Mouse (Mus musculus): ENCODE data around the gene Nrbp1.

- peak in 1 of 2 experiments; percentile 24; a peak in 2 of 4 replicates for TF ChIP-seq CTCF (conservative IDR thresholded peaks at IDR 0.05 in 1 of 2, IDR thresholded peaks at IDR 0.05 in 1 of 2; ENCODE audit: low read depth in 2 of 2, low read length in 2 of 2)
- 0 out of 2 replicates have a peak, but pooled peaks have one; percentile 22 for TF ChIP-seq UBTF (IDR thresholded peaks at IDR 0.05; ENCODE audit: low read depth, low read length)
- TF ChIP-seq MEF2A (IDR thresholded peaks at IDR 0.05; ENCODE audit: borderline replicate concordance, low read depth, low read length): no peak
- TF ChIP-seq JUND (conservative IDR thresholded peaks at IDR 0.05; ENCODE audit: low read depth, low read length): no peak
- no peak for TF ChIP-seq JUN (IDR thresholded peaks at IDR 0.05; ENCODE audit: insufficient read depth, low read depth, low read length)
- no peak for TF ChIP-seq ELF1 (IDR thresholded peaks at IDR 0.05; ENCODE audit: low read depth, low read length)
- TF ChIP-seq MAFK (IDR thresholded peaks at IDR 0.05; ENCODE audit: insufficient replicate concordance, low read length): no peak; the same call in 1 of the 2 replicates
- no peak for TF ChIP-seq POLR2AphosphoS2 (IDR thresholded peaks at IDR 0.05; ENCODE audit: low read depth, low read length)
- TF ChIP-seq MAX (IDR thresholded peaks at IDR 0.05; ENCODE audit: low read length): no peak
Measured at GRCm38 (mm10) chr5:31219070-31219469, 21.6 kb upstream of the Nrbp1 start.
